Mouse (Mus musculus): ENCODE results near the gene Pik3r5. TPM values are rescaled to one million over a fixed set of nuclear protein-coding genes. Genes with fewer than 3 reads are reported as not detected.

Pik3r5 gene
- polyA plus RNA-seq, 1 experiment from 2014 or later, result 0.26 TPM

GRCm38 (mm10) chr11:68440100-68440499 is 8.2 kb downstream of the Pik3r5 start:
- H3K27me3 ChIP-seq (replicated peaks; ENCODE audit: control insufficient read depth, insufficient read depth, low read length), result no peaks in the 10 kb centered on the region
- no peak overlapping the region for H3K4me2 ChIP-seq (ENCODE audit: low read length)
- no peaks in the 10 kb centered on the region for H3K36me3 ChIP-seq (ENCODE audit: control insufficient read depth, insufficient read depth, low read length)
- 82% methylated on average over 9 of the region's 9 CpGs for WGBS
- H3K9me3 ChIP-seq (ENCODE audit: control insufficient read depth, low read length), result no peaks in the 10 kb centered on the region
- H3K4me3 ChIP-seq (ENCODE audit: low read length), result no peak overlapping the region
- no peak overlapping the region for H3K27ac ChIP-seq (ENCODE audit: low read depth, low read length)
- H3K4me1 ChIP-seq (ENCODE audit: control insufficient read depth, insufficient read depth, low read depth, low read length), result no peaks in the 10 kb centered on the region
- no peak for ATAC-seq
- no peak overlapping the region for H3K9ac ChIP-seq (ENCODE audit: low read depth, low read length)

- 66% methylated on average over 5 of the region's 5 CpGs for WGBS
- no peaks in the 10 kb centered on the region for H3K36me3 ChIP-seq (ENCODE audit: control insufficient read depth, insufficient read depth, low read length)
- H3K9me3 ChIP-seq (ENCODE audit: control insufficient read depth, low read length), result no peaks in the 10 kb centered on the region
- H3K9ac ChIP-seq (ENCODE audit: low read depth, low read length), result no peak overlapping the region
- no peaks in the 10 kb centered on the region for H3K27me3 ChIP-seq (replicated peaks; ENCODE audit: control insufficient read depth, insufficient read depth, low read length)
- ATAC-seq, result no peak
- H3K4me3 ChIP-seq (ENCODE audit: low read length), result no peak overlapping the region
- no peak overlapping the region for H3K4me2 ChIP-seq (ENCODE audit: low read length)
- H3K4me1 ChIP-seq (ENCODE audit: control insufficient read depth, insufficient read depth, low read depth, low read length), result no peaks in the 10 kb centered on the region
- no peak overlapping the region for H3K27ac ChIP-seq (ENCODE audit: low read depth, low read length)
Observed at GRCm38 (mm10) chr11:68440965-68441364, 9.0 kb downstream of the Pik3r5 start.

GRCm38 (mm10) chr11:68442346-68442745 is 10.4 kb downstream of the Pik3r5 start:
- H3K9me3 ChIP-seq (ENCODE audit: control insufficient read depth, low read length), result no peaks in the 10 kb centered on the region
- H3K36me3 ChIP-seq (ENCODE audit: control insufficient read depth, insufficient read depth, low read length), result no peaks in the 10 kb centered on the region
- no peak overlapping the region for H3K4me3 ChIP-seq (ENCODE audit: low read length)
- no peak overlapping the region for H3K4me2 ChIP-seq (ENCODE audit: low read length)
- H3K27ac ChIP-seq (ENCODE audit: low read depth, low read length), result no peak overlapping the region
- no peak overlapping the region for H3K9ac ChIP-seq (ENCODE audit: low read depth, low read length)
- 92% methylated on average over 8 of the region's 8 CpGs for WGBS
- ATAC-seq, result no peak
- no peaks in the 10 kb centered on the region for H3K27me3 ChIP-seq (replicated peaks; ENCODE audit: control insufficient read depth, insufficient read depth, low read length)
- no peaks in the 10 kb centered on the region for H3K4me1 ChIP-seq (ENCODE audit: control insufficient read depth, insufficient read depth, low read depth, low read length)

- no peak for ATAC-seq
- H3K4me3 ChIP-seq (ENCODE audit: low read length), result no peak overlapping the region
- H3K9ac ChIP-seq (ENCODE audit: low read depth, low read length), result no peak overlapping the region
- no peak overlapping the region for H3K27ac ChIP-seq (ENCODE audit: low read depth, low read length)
- WGBS, result 80% methylated on average over 12 of the region's 12 CpGs
- H3K9me3 ChIP-seq (ENCODE audit: control insufficient read depth, low read length), result no peaks in the 10 kb centered on the region
- no peaks in the 10 kb centered on the region for H3K27me3 ChIP-seq (replicated peaks; ENCODE audit: control insufficient read depth, insufficient read depth, low read length)
- no peaks in the 10 kb centered on the region for H3K4me1 ChIP-seq (ENCODE audit: control insufficient read depth, insufficient read depth, low read depth, low read length)
- H3K36me3 ChIP-seq (ENCODE audit: control insufficient read depth, insufficient read depth, low read length), result no peaks in the 10 kb centered on the region
- H3K4me2 ChIP-seq (ENCODE audit: low read length), result no peak overlapping the region
Observed at GRCm38 (mm10) chr11:68442983-68443638, 11.2 kb downstream of the Pik3r5 start.

GRCm38 (mm10) chr11:68445901-68446300 is 14.0 kb downstream of the Pik3r5 start:
- Histone ChIP-seq H3K36me3 (ENCODE audit: control insufficient read depth, insufficient read depth, low read length) (no peaks in the 10 kb centered on the region), H3K4me3 (ENCODE audit: low read length) (no peak overlapping the region), H3K4me1 (ENCODE audit: control insufficient read depth, insufficient read depth, low read depth, low read length) (peaks cover 4% of the 10 kb centered on the region), H3K9me3 (ENCODE audit: control insufficient read depth, low read length) (no peaks in the 10 kb centered on the region), H3K27ac (ENCODE audit: low read depth, low read length) (no peak overlapping the region), H3K9ac (ENCODE audit: low read depth, low read length) (no peak overlapping the region), H3K27me3 (replicated peaks; ENCODE audit: control insufficient read depth, insufficient read depth, low read length) (no peaks in the 10 kb centered on the region), H3K4me2 (ENCODE audit: low read length) (no peak overlapping the region)
- WGBS, result 92% methylated on average over 4 of the region's 4 CpGs
- no peak for ATAC-seq

GRCm38 (mm10) chr11:68446547-68446946 is 14.6 kb downstream of the Pik3r5 start:
- Histone ChIP-seq H3K9ac (ENCODE audit: low read depth, low read length) (no peak overlapping the region), H3K27ac (ENCODE audit: low read depth, low read length) (no peak overlapping the region), H3K4me2 (ENCODE audit: low read length) (no peak overlapping the region), H3K36me3 (ENCODE audit: control insufficient read depth, insufficient read depth, low read length) (no peaks in the 10 kb centered on the region), H3K4me3 (ENCODE audit: low read length) (no peak overlapping the region), H3K9me3 (ENCODE audit: control insufficient read depth, low read length) (no peaks in the 10 kb centered on the region), H3K4me1 (ENCODE audit: control insufficient read depth, insufficient read depth, low read depth, low read length) (peaks cover 7% of the 10 kb centered on the region), H3K27me3 (replicated peaks; ENCODE audit: control insufficient read depth, insufficient read depth, low read length) (no peaks in the 10 kb centered on the region)
- 97% methylated on average over 4 of the region's 4 CpGs for WGBS
- ATAC-seq, result no peak

GRCm38 (mm10) chr11:68447242-68447641 is 15.3 kb downstream of the Pik3r5 start:
- peaks cover 7% of the 10 kb centered on the region for H3K4me1 ChIP-seq (ENCODE audit: control insufficient read depth, insufficient read depth, low read depth, low read length)
- 91% methylated on average over 2 of the region's 2 CpGs for WGBS
- H3K27me3 ChIP-seq (replicated peaks; ENCODE audit: control insufficient read depth, insufficient read depth, low read length), result no peaks in the 10 kb centered on the region
- no peaks in the 10 kb centered on the region for H3K9me3 ChIP-seq (ENCODE audit: control insufficient read depth, low read length)
- no peaks in the 10 kb centered on the region for H3K36me3 ChIP-seq (ENCODE audit: control insufficient read depth, insufficient read depth, low read length)
- H3K27ac ChIP-seq (ENCODE audit: low read depth, low read length), result no peak overlapping the region
- ATAC-seq, result no peak
- H3K4me2 ChIP-seq (ENCODE audit: low read length), result no peak overlapping the region
- no peak overlapping the region for H3K4me3 ChIP-seq (ENCODE audit: low read length)
- no peak overlapping the region for H3K9ac ChIP-seq (ENCODE audit: low read depth, low read length)

- H3K9me3 ChIP-seq (ENCODE audit: control insufficient read depth, low read length), result no peaks in the 10 kb centered on the region
- H3K27ac ChIP-seq (ENCODE audit: low read depth, low read length), result no peak overlapping the region
- no peak overlapping the region for H3K4me2 ChIP-seq (ENCODE audit: low read length)
- peaks cover 7% of the 10 kb centered on the region for H3K4me1 ChIP-seq (ENCODE audit: control insufficient read depth, insufficient read depth, low read depth, low read length)
- no peak overlapping the region for H3K4me3 ChIP-seq (ENCODE audit: low read length)
- H3K27me3 ChIP-seq (replicated peaks; ENCODE audit: control insufficient read depth, insufficient read depth, low read length), result no peaks in the 10 kb centered on the region
- no peak for ATAC-seq
- H3K36me3 ChIP-seq (ENCODE audit: control insufficient read depth, insufficient read depth, low read length), result no peaks in the 10 kb centered on the region
- WGBS, result 86% methylated on average over 7 of the region's 7 CpGs
- H3K9ac ChIP-seq (ENCODE audit: low read depth, low read length), result no peak overlapping the region
Observed at GRCm38 (mm10) chr11:68448356-68448755, 16.4 kb downstream of the Pik3r5 start.

GRCm38 (mm10) chr11:68451282-68451735 is 19.4 kb downstream of the Pik3r5 start:
- Histone ChIP-seq H3K27ac (ENCODE audit: low read depth, low read length) (no peak overlapping the region), H3K27me3 (replicated peaks; ENCODE audit: control insufficient read depth, insufficient read depth, low read length) (no peaks in the 10 kb centered on the region), H3K9ac (ENCODE audit: low read depth, low read length) (no peak overlapping the region), H3K4me3 (ENCODE audit: low read length) (no peak overlapping the region), H3K9me3 (ENCODE audit: control insufficient read depth, low read length) (no peaks in the 10 kb centered on the region), H3K4me1 (ENCODE audit: control insufficient read depth, insufficient read depth, low read depth, low read length) (peaks cover 7% of the 10 kb centered on the region), H3K36me3 (ENCODE audit: control insufficient read depth, insufficient read depth, low read length) (no peaks in the 10 kb centered on the region), H3K4me2 (ENCODE audit: low read length) (no peak overlapping the region)
- 0 out of 2 replicates have a peak, but pooled peaks have one; percentile 34 for ATAC-seq
- WGBS, result 56% methylated on average over 10 of the region's 10 CpGs

Data from hindbrain, embryonic 16.5 days (tissue).